Mouse (Mus musculus): ENCODE results near the gene Casq1.
"Not testable (repeated sequence)": the region's sequence is repeated elsewhere in the genome, so short reads cannot be mapped to it uniquely, and the experiment has no call there.

Casq1 gene

GRCm38 (mm10) chr1:172219451-172220406, at the start of gene Casq1:
Gene Casq1, minus strand, starts transcription at chr1:172219868.
- no peak for DNase-seq (ENCODE audit: low spot score)

GRCm38 (mm10) chr1:172261477-172262078, 41.9 kb upstream of the Casq1 start, which contains the start of gene Igsf8:
Gene Igsf8, plus strand, starts transcription at chr1:172261641.
- DNase-seq (ENCODE audit: low spot score): no peak

GRCm38 (mm10) chr1:172258314-172258713, 38.6 kb upstream of the Casq1 start, which contains the start of gene Atp1a4:
Gene Atp1a4, minus strand, starts transcription at chr1:172258414.
- DNase-seq (ENCODE audit: low spot score): no peak

GRCm38 (mm10) chr1:172247679-172248078, 28.0 kb upstream of the Casq1 start:
- no peak for DNase-seq (ENCODE audit: low spot score)

- no peak for DNase-seq (ENCODE audit: low spot score)
Measured at GRCm38 (mm10) chr1:172247216-172247615, 27.5 kb upstream of the Casq1 start.

GRCm38 (mm10) chr1:172244645-172245044, 25.0 kb upstream of the Casq1 start:
- not testable (repeated sequence) for DNase-seq (ENCODE audit: low spot score)

GRCm38 (mm10) chr1:172243547-172244205, 24.0 kb upstream of the Casq1 start:
- no peak for DNase-seq (ENCODE audit: low spot score)

GRCm38 (mm10) chr1:172242401-172242800, 22.7 kb upstream of the Casq1 start:
- no peak for DNase-seq (ENCODE audit: low spot score)

- DNase-seq (ENCODE audit: low spot score): no peak
Measured at GRCm38 (mm10) chr1:172240945-172241708, 21.5 kb upstream of the Casq1 start.

GRCm38 (mm10) chr1:172229215-172229614, 9.5 kb upstream of the Casq1 start:
- no peak for DNase-seq (ENCODE audit: low spot score)

- DNase-seq (ENCODE audit: low spot score): no peak
Measured at GRCm38 (mm10) chr1:172228209-172228608, 8.5 kb upstream of the Casq1 start.

- no peak for DNase-seq (ENCODE audit: low spot score)
Measured at GRCm38 (mm10) chr1:172221297-172222063, 1.8 kb upstream of the Casq1 start.

- DNase-seq (ENCODE audit: low spot score): no peak
Measured at GRCm38 (mm10) chr1:172220414-172220813, 746 bp upstream of the Casq1 start.

GRCm38 (mm10) chr1:172218164-172218910, 1.3 kb downstream of the Casq1 start:
- no peak for DNase-seq (ENCODE audit: low spot score)

GRCm38 (mm10) chr1:172217148-172217547, 2.5 kb downstream of the Casq1 start:
- DNase-seq (ENCODE audit: low spot score): peak; percentile 90

- DNase-seq (ENCODE audit: low spot score): no peak
Measured at GRCm38 (mm10) chr1:172214748-172215147, 4.9 kb downstream of the Casq1 start.

- DNase-seq (ENCODE audit: low spot score): no peak
Measured at GRCm38 (mm10) chr1:172213771-172214170, 5.9 kb downstream of the Casq1 start.

- DNase-seq (ENCODE audit: low spot score): no peak
Measured at GRCm38 (mm10) chr1:172212776-172213175, 6.9 kb downstream of the Casq1 start.

- DNase-seq (ENCODE audit: low spot score): no peak
Measured at GRCm38 (mm10) chr1:172207111-172207584, 12.5 kb downstream of the Casq1 start.

Data from yolk sac, embryonic 10.5 days (tissue).